Comparison of ENCODE assay signal across 8 mouse cellular contexts in the genomic region with DNA sequence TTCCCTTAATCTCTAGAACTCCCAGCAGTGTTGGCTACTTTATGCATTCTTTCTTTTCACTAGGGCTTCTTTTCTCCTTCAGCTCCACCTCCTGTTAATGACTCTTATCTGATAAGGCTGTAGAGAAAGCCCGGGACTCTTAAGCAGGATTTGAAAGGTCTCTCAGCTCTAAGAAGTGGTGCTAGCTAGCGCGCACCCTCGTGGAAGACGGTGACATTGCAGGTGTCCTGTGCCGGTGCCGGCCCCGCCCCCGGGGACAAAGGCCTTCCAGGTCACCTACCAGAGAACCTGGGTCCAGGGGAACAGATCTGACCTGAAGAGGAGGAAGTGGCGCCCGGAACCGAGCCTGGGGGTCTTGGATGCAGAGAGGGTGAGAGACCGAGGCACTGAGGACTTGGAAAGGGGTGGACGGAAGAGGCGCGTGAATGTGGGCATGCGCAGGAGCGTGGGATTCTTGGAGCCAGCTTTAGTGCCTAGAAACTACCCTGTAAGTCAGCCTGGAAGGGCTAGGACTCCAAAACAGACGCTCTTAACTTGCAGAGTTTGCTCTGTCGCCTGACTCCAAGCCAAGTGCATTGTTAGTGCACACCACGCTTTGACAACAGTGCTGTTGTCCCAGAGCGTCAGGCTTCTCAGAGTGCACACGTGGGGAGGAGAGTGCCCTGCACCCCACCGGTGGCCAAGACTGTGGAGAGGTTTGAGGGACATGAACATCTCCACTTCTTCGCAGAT. TPM values are rescaled to one million over a fixed set of nuclear protein-coding genes. Genes with fewer than 3 reads are reported as not detected.
DNase-seq lines count a peak whose midpoint lies in the region; ATAC-seq and TF ChIP-seq lines count a peak whose summit lies in the region.

A gene (plus strand): TSS at position 253 of the 732 bp plus-strand sequence.

- no peak for TF ChIP-seq POLR2A in ES-Bruce4 (IDR thresholded peaks at IDR 0.05; ENCODE audit: insufficient read depth, low read length)
- no peak for TF ChIP-seq POLR2A in lung, adult 2 months (IDR thresholded peaks at IDR 0.05; ENCODE audit: borderline replicate concordance, extremely low read depth, low read depth, low read length)

- intact Hi-C loops in heart, postnatal 25 days (cut with DNase I), result loop anchor here (2.0 kb wide), 1 partner anchor 111 kb away; no protein-coding TSS in a partner anchor

- H3K9me3 ChIP-seq in ES-Bruce4 (replicated peaks; ENCODE audit: control insufficient read depth, insufficient read depth, low read length, poor library complexity, severe bottlenecking), result no peaks in the 10 kb centered on the region
- H3K9me3 ChIP-seq in forebrain, embryonic 13.5 days (replicated peaks), result no peaks in the 10 kb centered on the region
- no peaks in the 10 kb centered on the region for H3K9me3 ChIP-seq in neural tube, embryonic 15.5 days (replicated peaks)

- H3K27ac ChIP-seq in ES-Bruce4 (ENCODE audit: insufficient read depth, low read length), result no peak within 1 kb of the TSS; the same call in 1 of the 2 replicates
- H3K27ac ChIP-seq in forebrain, embryonic 13.5 days, result peak within 1 kb of the TSS; percentile 57
- peak within 1 kb of the TSS; percentile 85 for H3K27ac ChIP-seq in neural tube, embryonic 15.5 days (replicated peaks)

- peak; percentile 80 for TF ChIP-seq CTCF in ES-Bruce4 (IDR thresholded peaks at IDR 0.05; ENCODE audit: low read depth, low read length)
- peak; percentile 83 for TF ChIP-seq CTCF in lung, adult 2 months (IDR thresholded peaks at IDR 0.05; ENCODE audit: insufficient read depth, low read length)

- DNase-seq in heart, postnatal 25 days (ENCODE audit: low spot score), result peak; percentile 67
- DNase-seq in layer of hippocampus, adult 11-12 months (ENCODE audit: low spot score), result peak; percentile 79
- DNase-seq in lung, adult 2 months, result peak; percentile 88
- peak; percentile 77 for DNase-seq in testis, postnatal 14 days (ENCODE audit: low spot score)

- TF ChIP-seq EP300 in ES-Bruce4 (IDR thresholded peaks at IDR 0.05; ENCODE audit: insufficient read depth, low read depth, low read length), result 0 out of 2 replicates have a peak, but pooled peaks have one; percentile 14

- H3K36me3 ChIP-seq in ES-Bruce4 (ENCODE audit: control insufficient read depth, insufficient read depth, low read length, poor library complexity, severe bottlenecking), result no peaks in the 10 kb centered on the region
- H3K36me3 ChIP-seq in forebrain, embryonic 13.5 days (ENCODE audit: poor library complexity, severe bottlenecking), result peaks cover 2% of the 10 kb centered on the region; the same call in 1 of the 2 replicates
- H3K36me3 ChIP-seq in neural tube, embryonic 15.5 days, result no peaks in the 10 kb centered on the region

- H3K4me3 ChIP-seq in ES-Bruce4 (ENCODE audit: low read depth, low read length), result peak within 1 kb of the TSS; percentile 80
- H3K4me3 ChIP-seq in forebrain, embryonic 13.5 days, result peak within 1 kb of the TSS; percentile 65
- H3K4me3 ChIP-seq in lung, adult 2 months (replicated peaks; ENCODE audit: extremely low read depth, low read depth, low read length), result peak within 1 kb of the TSS; percentile 93
- peak within 1 kb of the TSS; percentile 70 for H3K4me3 ChIP-seq in neural tube, embryonic 15.5 days (replicated peaks)

- peak; percentile 67; the same call in 1 of the 2 replicates for ATAC-seq in cerebellum, adult (ENCODE audit: insufficient number of reproducible peaks, low FRiP score, low TSS enrichment)
- peak; percentile 78 for ATAC-seq in forebrain, embryonic 13.5 days
- ATAC-seq in neural tube, embryonic 15.5 days (ENCODE audit: low FRiP score), result peak; percentile 83

- no peaks in the 10 kb centered on the region for H3K27me3 ChIP-seq in ES-Bruce4 (ENCODE audit: control insufficient read depth, insufficient read depth, low read length, poor library complexity, severe bottlenecking)
- H3K27me3 ChIP-seq in forebrain, embryonic 13.5 days, result peaks cover 9% of the 10 kb centered on the region
- H3K27me3 ChIP-seq in neural tube, embryonic 15.5 days (replicated peaks), result peaks cover 8% of the 10 kb centered on the region; the same call in 1 of the 2 replicates

- WGBS in forebrain, embryonic 13.5 days, result under 1% methylated on average over 25 of the region's 25 CpGs
- under 1% methylated on average over 25 of the region's 25 CpGs for WGBS in lung, adult 2 months
- WGBS in neural tube, embryonic 15.5 days, result under 1% methylated on average over 25 of the region's 25 CpGs

- peak within 1 kb of the TSS; percentile 68 for H3K9ac ChIP-seq in ES-Bruce4 (ENCODE audit: low read depth, poor library complexity, severe bottlenecking)
- peak within 1 kb of the TSS; percentile 77 for H3K9ac ChIP-seq in forebrain, embryonic 13.5 days
- H3K9ac ChIP-seq in neural tube, embryonic 15.5 days (replicated peaks), result peak within 1 kb of the TSS; percentile 79

- no peaks in the 10 kb centered on the region for H3K4me1 ChIP-seq in ES-Bruce4 (ENCODE audit: control insufficient read depth, insufficient read depth, low read length)
- H3K4me1 ChIP-seq in forebrain, embryonic 13.5 days, result peaks cover 21% of the 10 kb centered on the region
- H3K4me1 ChIP-seq in lung, adult 2 months (ENCODE audit: control insufficient read depth, insufficient read depth, low read length), result peaks cover 9% of the 10 kb centered on the region
- peaks cover 20% of the 10 kb centered on the region for H3K4me1 ChIP-seq in neural tube, embryonic 15.5 days

- H3K4me2 ChIP-seq in forebrain, embryonic 13.5 days, result peak within 1 kb of the TSS; percentile 72
- peak within 1 kb of the TSS; percentile 87 for H3K4me2 ChIP-seq in neural tube, embryonic 15.5 days

RNA-seq across cellular contexts. Expression of the gene that starts here (rescaled TPM):
- 6.8 and 7.4 TPM in 2 replicates for polyA plus RNA-seq in ES-Bruce4 (2011; ENCODE audit: insufficient read depth, insufficient read length, low read depth, missing spikeins)
- 22.8 and 23.0 TPM in 2 replicates for polyA plus RNA-seq in forebrain, embryonic 13.5 days (2015; fragmentation: Nextera tagmentation; extraction: Ambion mirVana)
- total RNA-seq in heart, postnatal 25 days (2021), result 10 to 100 TPM; 11.9 to 13.2 TPM
- polyA plus RNA-seq in lung, adult 2 months (2012; rRNA removed), result 16.2 and 20.2 TPM in 2 replicates
- polyA plus RNA-seq in neural tube, embryonic 15.5 days (2015; fragmentation: Nextera tagmentation; extraction: Ambion mirVana), result 12.6 and 18.5 TPM in 2 replicates
